Mouse (Mus musculus): ENCODE measurements around the gene Eif4ebp2. TPM values are rescaled to one million over a fixed set of nuclear protein-coding genes. Genes with fewer than 3 reads are reported as not detected.
A peak's percentile ranks its signal among the peaks of the same experiment; 100 is the strongest.

Eif4ebp2 gene
- polyA plus RNA-seq, 1 experiment = 131 TPM

DNA sequence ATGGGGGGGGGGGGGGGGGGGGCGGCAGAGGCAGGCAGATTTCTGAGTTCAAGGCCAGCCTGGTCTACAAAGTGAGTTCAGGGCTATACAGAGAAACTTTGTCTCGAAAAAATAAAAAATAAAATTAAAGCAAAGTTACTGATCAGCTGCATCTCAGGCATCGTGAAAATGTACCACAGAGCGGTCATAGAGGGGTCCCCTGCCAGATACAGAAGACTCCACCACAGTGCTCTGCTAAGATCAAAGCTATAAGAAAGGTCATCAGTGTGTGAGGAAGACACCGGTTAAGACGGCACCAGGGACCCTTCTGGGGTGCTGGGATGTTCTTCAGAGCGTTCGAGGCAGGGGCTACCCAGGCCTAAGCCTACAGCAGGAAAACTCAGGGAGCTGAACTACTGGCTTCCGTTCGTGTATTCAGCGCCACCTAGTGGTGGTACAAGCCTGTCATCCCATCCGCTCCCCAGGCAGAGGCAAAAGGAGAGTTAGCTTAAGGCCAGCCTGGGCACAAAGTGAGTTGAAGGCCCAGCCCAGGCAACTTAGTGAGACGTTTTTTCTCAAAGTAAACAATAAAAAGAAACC is 53.2 kb downstream of the Eif4ebp2 start:
- Histone ChIP-seq H3K27me3 (ENCODE audit: control insufficient read depth, insufficient read depth, low read length) (no peaks in the 10 kb centered on the region), H3K4me1 (ENCODE audit: control insufficient read depth, insufficient read depth, insufficient read length, low read length) (no peaks in the 10 kb centered on the region), H3K36me3 (ENCODE audit: control insufficient read depth, insufficient read depth, low read length) (no peaks in the 10 kb centered on the region), H3K27ac (ENCODE audit: insufficient read depth, low read depth, low read length) (no peak overlapping the region), H3K4me3 (ENCODE audit: low read depth, low read length) (no peak overlapping the region)
- no peak for TF ChIP-seq POLR2A (IDR thresholded peaks at IDR 0.05; ENCODE audit: low read depth, low read length)
- peak; percentile 81; the same call in 1 of the 2 replicates for TF ChIP-seq CTCF (IDR thresholded peaks at IDR 0.05; ENCODE audit: extremely low read depth, insufficient read length, insufficient replicate concordance, low read depth, low read length)
- 28% methylated on average over 13 of the region's 13 CpGs for WGBS

DNA sequence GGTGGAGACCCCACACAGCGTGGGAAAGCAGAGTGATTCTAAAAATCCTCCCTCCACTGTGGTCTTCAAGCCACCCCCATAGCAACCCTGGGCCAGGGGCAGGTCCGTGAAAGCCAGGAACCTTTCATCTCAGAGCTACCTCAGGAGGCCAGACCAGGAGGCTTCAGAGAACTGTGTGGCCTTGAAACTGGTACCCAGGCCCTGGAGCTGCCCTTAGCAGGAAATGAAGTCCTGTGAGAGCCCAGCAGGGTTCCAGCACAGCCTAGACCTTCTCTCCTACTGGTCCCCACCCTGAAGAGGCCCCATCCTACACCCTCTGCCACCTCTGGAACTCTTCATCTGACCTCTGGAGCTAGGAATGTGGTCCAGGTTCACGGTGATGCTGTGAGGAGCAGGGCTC is 54.3 kb downstream of the Eif4ebp2 start:
- H3K4me3 ChIP-seq (ENCODE audit: low read depth, low read length) = no peak overlapping the region
- H3K27ac ChIP-seq (ENCODE audit: insufficient read depth, low read depth, low read length) = no peak overlapping the region
- no peaks in the 10 kb centered on the region for H3K4me1 ChIP-seq (ENCODE audit: control insufficient read depth, insufficient read depth, insufficient read length, low read length)
- WGBS = 72% methylated on average over 3 of the region's 3 CpGs
- no peaks in the 10 kb centered on the region for H3K27me3 ChIP-seq (ENCODE audit: control insufficient read depth, insufficient read depth, low read length)
- H3K36me3 ChIP-seq (ENCODE audit: control insufficient read depth, insufficient read depth, low read length) = no peaks in the 10 kb centered on the region
- TF ChIP-seq CTCF (IDR thresholded peaks at IDR 0.05; ENCODE audit: extremely low read depth, insufficient read length, insufficient replicate concordance, low read depth, low read length) (no peak), POLR2A (IDR thresholded peaks at IDR 0.05; ENCODE audit: low read depth, low read length) (no peak)

DNA sequence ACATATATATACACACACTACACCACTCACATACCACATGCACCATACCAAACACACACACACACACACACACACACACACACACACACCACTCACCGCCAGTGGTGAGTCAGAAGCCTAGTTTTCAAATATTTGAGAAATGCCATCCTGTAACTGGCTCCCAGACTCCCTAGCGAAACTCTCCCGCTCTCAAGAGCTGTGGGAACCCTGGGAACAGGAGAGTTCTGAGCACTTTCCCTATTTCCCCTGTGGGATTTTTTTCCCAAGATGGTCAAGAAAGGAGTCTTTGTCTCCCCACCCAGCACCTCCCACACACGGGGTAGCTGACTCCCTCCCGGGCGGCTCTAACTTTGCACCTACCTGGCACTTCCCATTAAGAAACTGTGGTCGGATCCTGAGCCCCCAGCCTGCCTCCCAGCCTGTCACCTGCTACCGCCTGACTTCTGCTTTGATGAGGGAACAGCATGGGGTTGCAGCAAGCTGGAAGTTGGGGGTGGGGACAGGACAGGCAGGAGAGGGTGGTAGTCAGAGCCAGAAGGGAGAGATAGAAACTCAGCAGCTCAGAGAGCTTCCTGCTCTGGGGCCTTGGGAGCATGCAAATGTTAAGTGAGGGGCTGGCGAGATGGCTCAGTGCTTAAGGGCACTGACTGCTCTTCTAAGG is 57.9 kb downstream of the Eif4ebp2 start:
- 18% methylated on average over 9 of the region's 9 CpGs for WGBS
- no peak overlapping the region for H3K4me3 ChIP-seq (ENCODE audit: low read depth, low read length)
- TF ChIP-seq CTCF (IDR thresholded peaks at IDR 0.05; ENCODE audit: extremely low read depth, insufficient read length, insufficient replicate concordance, low read depth, low read length) (no peak), POLR2A (IDR thresholded peaks at IDR 0.05; ENCODE audit: low read depth, low read length) (no peak)
- H3K4me1 ChIP-seq (ENCODE audit: control insufficient read depth, insufficient read depth, insufficient read length, low read length) = no peaks in the 10 kb centered on the region
- H3K27ac ChIP-seq (ENCODE audit: insufficient read depth, low read depth, low read length) = no peak overlapping the region
- H3K27me3 ChIP-seq (ENCODE audit: control insufficient read depth, insufficient read depth, low read length) = no peaks in the 10 kb centered on the region
- no peaks in the 10 kb centered on the region for H3K36me3 ChIP-seq (ENCODE audit: control insufficient read depth, insufficient read depth, low read length)

DNA sequence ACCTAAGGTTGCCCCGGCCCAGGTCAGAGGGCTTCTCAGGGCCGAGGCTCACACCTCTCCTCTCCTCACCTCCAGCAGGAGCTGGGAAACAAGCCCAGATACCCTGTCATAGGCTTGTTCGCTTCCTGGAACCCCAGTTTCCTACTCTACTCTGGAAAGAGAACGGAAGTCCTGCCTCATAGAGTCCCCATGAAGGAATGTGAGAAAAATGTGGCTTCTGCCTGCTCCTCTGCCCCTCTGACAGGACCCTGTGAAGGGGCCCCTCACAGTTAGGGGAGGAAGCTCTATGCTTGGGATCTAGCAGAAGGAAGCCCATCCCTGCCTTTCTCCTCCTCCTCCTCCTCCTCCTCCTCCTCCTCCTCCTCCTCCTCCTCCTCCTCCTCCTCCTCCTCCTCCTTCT is 59.9 kb downstream of the Eif4ebp2 start:
- H3K27ac ChIP-seq (ENCODE audit: insufficient read depth, low read depth, low read length) = no peak overlapping the region
- 35% methylated on average over 4 of the region's 4 CpGs for WGBS
- H3K4me3 ChIP-seq (ENCODE audit: low read depth, low read length) = no peak overlapping the region
- H3K27me3 ChIP-seq (ENCODE audit: control insufficient read depth, insufficient read depth, low read length) = 0 out of 2 replicates have a peak, but pooled peaks cover 2% of the 10 kb centered on the region
- no peaks in the 10 kb centered on the region for H3K4me1 ChIP-seq (ENCODE audit: control insufficient read depth, insufficient read depth, insufficient read length, low read length)
- TF ChIP-seq POLR2A (IDR thresholded peaks at IDR 0.05; ENCODE audit: low read depth, low read length) = no peak
- TF ChIP-seq CTCF (IDR thresholded peaks at IDR 0.05; ENCODE audit: extremely low read depth, insufficient read length, insufficient replicate concordance, low read depth, low read length) = no peak
- no peaks in the 10 kb centered on the region for H3K36me3 ChIP-seq (ENCODE audit: control insufficient read depth, insufficient read depth, low read length)

DNA sequence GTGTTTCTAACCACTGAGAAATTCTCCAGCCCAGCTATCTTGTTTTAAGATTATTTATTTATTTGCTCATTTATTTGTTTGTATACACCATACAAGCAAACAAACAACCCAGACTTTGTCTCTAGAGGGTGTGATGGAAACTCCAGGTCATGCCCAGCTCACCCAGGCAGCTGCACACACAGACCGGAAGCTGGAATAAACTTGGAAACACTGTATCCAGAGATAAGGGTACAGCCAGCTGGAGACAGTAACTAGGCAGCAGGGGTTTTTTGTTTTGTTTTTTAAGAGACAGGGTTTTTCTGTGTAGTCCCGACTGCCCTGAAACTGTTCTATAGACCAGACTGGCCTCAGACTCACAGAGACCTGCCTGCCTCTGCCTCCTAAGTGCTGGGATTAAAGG is 62.3 kb downstream of the Eif4ebp2 start:
- WGBS = 43% methylated on average over 2 of the region's 2 CpGs
- no peak overlapping the region for H3K4me3 ChIP-seq (ENCODE audit: low read depth, low read length)
- H3K4me1 ChIP-seq (ENCODE audit: control insufficient read depth, insufficient read depth, insufficient read length, low read length) = no peaks in the 10 kb centered on the region
- TF ChIP-seq POLR2A (IDR thresholded peaks at IDR 0.05; ENCODE audit: low read depth, low read length) (no peak), CTCF (IDR thresholded peaks at IDR 0.05; ENCODE audit: extremely low read depth, insufficient read length, insufficient replicate concordance, low read depth, low read length) (no peak)
- H3K36me3 ChIP-seq (ENCODE audit: control insufficient read depth, insufficient read depth, low read length) = no peaks in the 10 kb centered on the region
- no peak overlapping the region for H3K27ac ChIP-seq (ENCODE audit: insufficient read depth, low read depth, low read length)
- 0 out of 2 replicates have a peak, but pooled peaks cover 2% of the 10 kb centered on the region for H3K27me3 ChIP-seq (ENCODE audit: control insufficient read depth, insufficient read depth, low read length)

DNA sequence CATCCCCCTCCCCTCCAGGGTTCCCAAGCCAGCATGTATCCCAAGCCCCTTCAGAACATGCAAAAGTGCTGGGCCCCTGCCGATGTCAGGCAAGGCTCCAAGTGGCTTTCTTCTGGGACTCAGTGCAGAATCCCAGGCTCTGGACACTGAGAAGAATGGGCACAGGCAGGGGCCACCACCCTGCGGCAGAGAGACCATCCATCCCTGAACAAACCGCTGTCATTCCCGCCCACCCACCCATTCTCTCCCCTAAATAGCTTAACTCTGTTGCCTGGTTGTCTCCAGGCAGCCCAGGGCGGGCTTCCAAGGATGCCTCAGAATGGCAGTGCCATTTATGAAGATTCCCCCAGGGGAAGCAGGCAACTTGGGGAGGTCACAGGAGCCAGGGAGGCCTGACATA is 63.4 kb downstream of the Eif4ebp2 start:
- Histone ChIP-seq H3K27me3 (ENCODE audit: control insufficient read depth, insufficient read depth, low read length) (0 out of 2 replicates have a peak, but pooled peaks cover 2% of the 10 kb centered on the region), H3K4me1 (ENCODE audit: control insufficient read depth, insufficient read depth, insufficient read length, low read length) (no peaks in the 10 kb centered on the region; the same call in 1 of the 2 replicates), H3K4me3 (ENCODE audit: low read depth, low read length) (no peak overlapping the region), H3K36me3 (ENCODE audit: control insufficient read depth, insufficient read depth, low read length) (no peaks in the 10 kb centered on the region), H3K27ac (ENCODE audit: insufficient read depth, low read depth, low read length) (no peak overlapping the region)
- 86% methylated on average over 5 of the region's 5 CpGs for WGBS
- TF ChIP-seq POLR2A (IDR thresholded peaks at IDR 0.05; ENCODE audit: low read depth, low read length) = no peak
- TF ChIP-seq CTCF (IDR thresholded peaks at IDR 0.05; ENCODE audit: extremely low read depth, insufficient read length, insufficient replicate concordance, low read depth, low read length) = no peak

DNA sequence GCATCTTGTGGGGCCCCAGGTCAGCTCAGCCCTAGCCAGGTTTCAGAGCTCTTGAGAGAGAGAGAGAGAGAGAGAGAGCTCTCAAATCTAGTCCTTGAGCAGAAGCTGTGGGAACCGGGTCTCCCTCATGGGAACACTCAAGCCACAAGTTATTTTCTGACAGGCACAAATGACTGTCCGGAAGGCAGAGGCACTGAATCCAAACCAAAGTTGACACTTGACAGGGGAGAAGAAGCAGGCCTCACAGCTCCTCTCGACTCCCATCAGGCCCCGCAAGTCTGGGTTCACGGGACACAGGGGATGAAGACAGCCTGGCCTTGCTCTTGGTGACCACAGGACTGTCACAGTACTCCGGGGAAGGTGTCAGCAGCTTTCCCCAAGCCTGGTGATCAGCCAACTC is 66.2 kb downstream of the Eif4ebp2 start:
- WGBS = 70% methylated on average over 6 of the region's 6 CpGs
- Histone ChIP-seq H3K27ac (ENCODE audit: insufficient read depth, low read depth, low read length) (no peak overlapping the region), H3K27me3 (ENCODE audit: control insufficient read depth, insufficient read depth, low read length) (peaks cover 14% of the 10 kb centered on the region), H3K4me1 (ENCODE audit: control insufficient read depth, insufficient read depth, insufficient read length, low read length) (peaks cover 5% of the 10 kb centered on the region; the same call in 1 of the 2 replicates), H3K36me3 (ENCODE audit: control insufficient read depth, insufficient read depth, low read length) (no peaks in the 10 kb centered on the region), H3K4me3 (ENCODE audit: low read depth, low read length) (no peak overlapping the region)
- no peak for TF ChIP-seq POLR2A (IDR thresholded peaks at IDR 0.05; ENCODE audit: low read depth, low read length)
- TF ChIP-seq CTCF (IDR thresholded peaks at IDR 0.05; ENCODE audit: extremely low read depth, insufficient read length, insufficient replicate concordance, low read depth, low read length) = no peak
